Mouse (Mus musculus) 3134 (cell line): Measurements from ENCODE around the gene Shisa3.

Experiments
- DNase-seq: peaks from one replicate; pipeline ENCODE4 v3.0.0-alpha.2; 2011; ENCODE audit warnings: low spot score; ENCODE audit not compliant: insufficient read length; ENCODE audit errors: extremely low read depth

Gene Shisa3

DNA sequence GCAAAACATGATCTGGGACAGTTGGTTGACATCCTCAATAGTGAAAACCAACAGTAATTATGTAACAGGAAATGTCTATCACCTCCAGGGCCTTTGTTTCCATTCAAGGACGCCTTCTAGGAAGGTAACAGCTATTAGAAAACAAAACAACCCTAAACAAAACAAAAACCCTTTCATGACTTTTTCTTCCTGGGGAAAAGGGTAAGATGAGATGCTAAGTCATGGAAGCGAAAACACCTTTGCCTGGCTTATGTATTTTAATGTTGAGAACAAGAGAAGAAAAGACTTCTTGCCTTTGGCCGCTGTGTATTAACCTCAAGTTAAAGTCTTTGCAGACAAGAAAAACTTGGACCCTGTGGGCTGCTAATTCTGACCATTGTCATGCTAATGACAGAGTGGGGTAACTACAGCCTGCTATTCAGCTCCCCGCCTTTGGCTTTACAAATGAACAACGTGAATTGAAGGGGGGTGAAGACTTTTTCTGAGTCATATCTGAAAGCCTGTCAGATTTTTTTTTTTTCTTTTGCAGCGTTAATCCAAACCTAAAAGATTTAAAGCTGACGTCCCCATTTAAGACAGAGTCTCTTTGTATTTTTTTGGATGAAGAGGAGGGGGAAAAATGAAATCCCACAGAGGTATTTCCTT is 25.6 kb downstream of the Shisa3 start:
- DNase-seq, result no peak

DNA sequence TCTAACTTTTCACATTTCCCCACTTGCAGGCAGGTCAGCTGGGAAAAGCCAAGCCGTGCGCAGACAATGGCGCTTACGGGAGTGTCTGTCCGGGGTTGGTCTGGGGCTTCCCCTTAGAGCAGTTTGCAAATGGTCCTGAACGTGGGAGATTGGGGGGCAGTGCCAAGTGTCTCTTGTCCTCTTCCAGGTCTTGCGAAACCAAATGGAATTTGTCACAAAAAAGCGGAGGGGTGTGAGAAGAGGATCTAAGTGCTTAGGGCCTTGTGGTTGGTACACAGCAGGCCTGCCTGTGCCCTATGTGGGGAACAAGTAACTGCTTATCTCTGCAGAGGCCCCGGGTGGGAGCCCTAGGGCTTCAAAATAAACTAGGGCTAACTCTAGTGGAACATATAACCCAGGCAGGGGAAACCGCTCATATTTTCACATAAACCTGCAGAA is 26.2 kb downstream of the Shisa3 start:
- no peak for DNase-seq

DNA sequence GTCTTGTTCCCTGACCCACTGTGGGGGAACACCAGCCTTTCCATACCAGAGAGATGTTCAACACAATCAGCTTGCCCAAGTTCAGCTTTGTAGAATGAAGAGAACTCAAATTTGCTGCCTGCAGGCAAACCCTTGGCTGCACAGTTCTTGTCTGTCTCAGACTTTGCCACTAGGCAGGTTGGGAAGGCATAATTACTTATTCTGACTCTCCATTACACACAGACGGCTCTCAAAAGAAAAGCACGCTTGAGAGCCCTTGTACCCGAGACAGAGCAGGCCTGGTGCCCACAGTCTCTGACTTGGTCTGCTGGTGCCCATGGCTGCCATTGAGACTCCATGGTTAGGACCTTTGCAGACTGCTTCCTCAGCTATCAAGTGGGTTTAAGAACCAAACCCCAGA is 26.7 kb downstream of the Shisa3 start:
- no peak for DNase-seq

DNA sequence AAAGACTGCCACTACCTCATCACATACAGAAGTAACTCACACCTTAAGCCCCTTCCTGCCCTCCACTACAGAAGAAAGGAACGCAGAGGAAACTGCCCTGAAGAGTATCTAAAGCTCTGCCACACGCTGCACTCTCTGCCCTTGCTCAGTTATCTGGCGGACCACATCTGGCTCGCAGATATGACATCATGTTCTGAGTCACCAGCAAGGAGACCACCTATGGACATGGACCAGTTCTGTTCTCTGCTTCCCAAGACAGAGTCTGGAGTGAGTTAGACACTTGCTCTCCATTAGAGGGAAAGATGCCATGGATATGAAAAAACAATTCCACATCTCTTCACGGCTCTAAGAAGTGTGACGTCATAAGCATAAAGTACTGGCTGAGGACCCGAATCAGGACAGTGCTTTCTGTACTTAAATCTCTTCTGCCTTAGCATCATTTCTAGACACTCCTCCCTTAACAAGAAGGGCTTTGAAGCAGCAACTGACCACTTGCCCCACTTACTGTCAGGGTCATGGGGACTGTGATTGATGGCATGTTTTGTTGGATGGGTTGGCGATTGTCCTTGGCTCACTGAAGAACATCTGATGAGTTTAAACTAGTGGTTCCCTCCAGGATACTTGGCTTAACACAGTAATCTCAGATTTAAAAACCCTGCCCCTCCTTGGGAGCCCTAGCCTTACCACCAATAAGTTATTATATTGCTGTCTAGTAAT is 33.1 kb downstream of the Shisa3 start:
- no peak for DNase-seq

DNA sequence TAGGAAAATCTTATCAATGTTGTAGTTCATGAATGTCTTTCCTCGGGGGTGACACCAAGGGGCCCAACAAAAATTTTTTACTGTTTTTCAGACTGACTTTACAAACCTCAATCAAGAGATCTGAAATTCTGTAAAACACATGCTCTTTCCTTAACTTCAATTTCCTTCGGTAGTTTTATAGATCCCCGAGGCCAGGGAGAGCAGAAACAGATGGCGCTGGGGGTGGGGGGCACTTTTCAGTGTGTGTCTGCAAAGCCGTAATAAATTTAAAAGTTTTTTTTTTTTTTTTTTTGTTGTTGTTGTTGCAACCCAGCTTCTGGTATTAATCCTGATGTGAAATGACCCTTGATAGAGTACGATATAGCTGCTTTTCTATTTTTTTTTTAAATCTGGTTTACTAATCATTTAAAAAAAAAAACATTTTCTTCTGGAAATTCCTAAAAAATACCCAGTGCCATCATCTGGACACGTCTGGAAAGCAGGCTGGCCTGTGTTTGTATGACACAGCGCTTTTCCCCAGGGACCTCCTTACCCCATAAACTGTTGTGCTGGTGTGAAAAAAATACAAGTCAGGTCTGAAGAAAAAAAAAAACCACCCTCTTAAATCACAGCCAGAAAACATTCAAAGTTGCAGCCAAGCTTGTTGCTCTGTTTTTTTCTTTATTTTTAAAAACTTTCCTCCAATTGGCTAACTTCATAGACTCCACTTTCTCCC is 33.9 kb downstream of the Shisa3 start:
- DNase-seq, result no peak

DNA sequence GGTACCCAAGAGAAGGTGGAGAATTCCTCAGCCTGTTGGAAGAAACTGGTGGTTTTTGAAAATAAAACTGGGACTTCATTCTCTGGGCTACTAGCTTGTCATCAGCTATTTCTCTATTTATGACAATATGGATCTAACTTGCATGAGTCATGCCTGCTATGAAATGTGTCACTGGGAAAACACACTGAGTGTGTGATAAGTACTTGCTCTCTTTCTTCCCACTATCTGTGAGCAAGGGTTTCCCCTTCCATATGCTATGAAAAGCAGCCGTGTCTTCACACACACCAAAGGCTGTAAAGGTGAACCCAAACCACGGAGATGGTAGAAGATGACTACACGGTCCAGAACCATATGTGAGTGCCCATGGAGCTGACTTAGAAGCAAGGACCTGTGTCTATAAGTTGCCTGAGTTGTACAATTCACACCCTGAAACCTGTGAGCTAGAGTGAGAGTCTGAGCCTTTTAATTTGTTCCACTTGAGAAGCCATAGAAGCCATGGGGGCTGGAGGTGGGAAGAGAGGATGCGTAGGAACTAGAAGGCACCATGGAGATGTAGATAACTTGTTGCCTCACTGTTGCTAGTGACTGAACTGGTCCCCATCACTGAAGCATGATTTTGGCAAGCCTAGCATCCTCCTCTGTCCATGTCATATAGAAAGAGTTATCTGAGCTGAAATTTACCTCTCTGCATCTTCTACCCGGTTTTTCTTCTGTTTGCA is 36.0 kb downstream of the Shisa3 start:
- no peak for DNase-seq

DNA sequence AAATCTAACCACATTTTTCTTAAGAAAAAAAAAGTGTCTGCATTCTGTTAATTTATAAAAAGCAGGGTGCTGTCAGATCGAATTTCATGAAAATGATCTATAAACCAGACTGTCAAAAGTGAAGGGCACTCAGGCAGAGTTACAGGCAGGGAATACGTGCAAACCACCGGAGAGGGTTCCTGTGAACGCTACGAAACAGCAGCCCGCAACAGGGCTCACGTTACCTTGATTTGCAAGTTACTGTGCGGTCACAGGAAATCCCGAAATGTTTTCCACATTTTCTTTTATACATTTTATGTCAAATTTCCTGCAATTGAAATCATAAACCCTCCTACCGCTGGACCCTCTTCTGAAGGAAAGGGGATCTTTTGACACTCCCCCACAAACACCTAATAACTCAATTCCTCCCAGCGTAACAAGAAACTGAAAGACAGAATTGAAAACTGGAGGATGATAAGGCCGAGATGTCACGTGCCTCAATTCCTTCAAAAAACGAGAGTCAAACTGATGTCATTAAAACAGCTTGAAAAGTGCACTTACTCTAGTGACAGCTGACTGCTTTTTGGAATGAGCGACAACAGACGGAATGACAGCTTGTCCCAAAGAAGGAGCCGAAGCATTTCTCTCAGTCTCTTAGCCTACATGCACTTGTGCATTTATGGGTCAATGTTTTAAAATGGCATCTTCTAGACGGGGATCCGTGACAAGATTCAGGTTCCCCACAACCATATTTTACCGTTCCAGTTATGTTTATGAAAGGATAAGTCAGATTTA is 39.3 kb downstream of the Shisa3 start:
- DNase-seq, result no peak

DNA sequence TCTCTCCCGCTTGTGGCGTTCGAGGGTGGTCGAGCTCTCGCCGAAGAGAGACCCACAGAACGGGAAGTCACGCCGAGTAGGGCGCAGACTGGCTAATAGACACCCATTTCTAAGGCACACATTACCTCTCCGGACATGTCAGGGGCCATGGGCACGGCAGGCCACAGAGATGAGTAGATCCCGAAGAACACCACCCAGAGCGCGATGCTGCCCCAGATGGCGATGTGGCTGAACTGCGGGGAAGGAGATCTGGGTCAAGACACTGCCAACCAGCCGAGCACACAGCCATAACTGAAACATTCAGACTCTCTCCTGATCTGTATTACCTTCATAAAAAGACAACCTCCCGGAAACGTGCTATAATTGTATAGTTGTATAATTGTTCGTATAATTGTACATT is 39.9 kb downstream of the Shisa3 start:
- DNase-seq, result no peak

DNA sequence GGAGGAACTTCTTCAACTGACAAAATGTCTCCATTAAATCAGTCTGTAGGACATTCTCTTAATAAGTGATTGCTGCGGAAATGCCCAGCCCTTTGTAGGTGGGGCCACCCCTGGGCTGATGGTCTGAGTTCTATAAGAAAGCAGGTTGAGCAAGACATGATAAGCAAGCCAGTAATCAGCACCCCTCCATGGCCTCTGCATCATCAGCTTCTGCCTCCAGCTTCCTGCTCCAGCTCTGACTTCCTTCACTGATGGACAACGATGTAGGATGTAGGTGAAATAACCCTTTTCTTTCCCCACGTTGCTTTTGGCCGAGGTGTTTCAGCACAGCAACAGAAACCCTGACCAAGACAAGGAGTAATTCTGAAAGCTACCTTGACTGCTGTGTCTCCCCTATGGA is 41.5 kb downstream of the Shisa3 start:
- DNase-seq, result no peak

DNA sequence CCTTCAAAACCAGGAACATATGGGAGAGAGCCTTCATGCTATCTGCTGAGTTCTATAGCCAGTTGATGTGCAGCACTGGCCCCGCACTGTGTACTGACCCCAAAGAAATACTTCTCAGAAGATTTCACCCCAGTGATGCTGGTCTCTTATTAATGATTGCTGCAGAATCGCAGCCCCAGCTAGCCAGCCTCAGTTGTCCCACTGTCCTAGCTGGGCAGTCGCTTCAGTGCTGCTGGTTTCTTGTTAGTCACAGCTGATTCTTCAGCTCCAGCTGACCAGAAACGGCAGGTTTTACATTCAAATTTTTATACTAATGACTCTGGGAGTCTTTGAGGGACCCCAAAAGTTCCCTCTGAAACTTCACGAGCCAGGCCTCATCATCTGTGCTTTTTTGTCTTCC is 42.3 kb downstream of the Shisa3 start:
- DNase-seq, result no peak

DNA sequence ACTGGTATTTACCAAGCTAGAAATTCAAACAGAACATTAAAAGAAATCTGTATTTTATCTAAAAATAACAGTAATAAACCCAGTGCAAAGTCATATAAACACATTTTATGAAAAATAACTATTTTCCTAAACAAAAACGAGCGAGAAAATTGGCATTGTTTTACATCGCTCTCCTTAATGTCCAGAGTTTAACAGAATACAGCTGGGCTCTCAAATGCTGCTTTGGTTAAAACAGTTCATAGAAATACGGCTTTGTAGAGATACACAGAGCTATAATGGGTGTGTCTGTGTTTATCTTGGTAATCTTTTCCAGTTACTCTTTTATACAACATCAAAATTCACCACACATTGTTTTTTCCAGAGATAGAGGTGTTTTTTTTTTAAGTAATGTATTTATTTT is 44.8 kb downstream of the Shisa3 start:
- DNase-seq, result no peak

DNA sequence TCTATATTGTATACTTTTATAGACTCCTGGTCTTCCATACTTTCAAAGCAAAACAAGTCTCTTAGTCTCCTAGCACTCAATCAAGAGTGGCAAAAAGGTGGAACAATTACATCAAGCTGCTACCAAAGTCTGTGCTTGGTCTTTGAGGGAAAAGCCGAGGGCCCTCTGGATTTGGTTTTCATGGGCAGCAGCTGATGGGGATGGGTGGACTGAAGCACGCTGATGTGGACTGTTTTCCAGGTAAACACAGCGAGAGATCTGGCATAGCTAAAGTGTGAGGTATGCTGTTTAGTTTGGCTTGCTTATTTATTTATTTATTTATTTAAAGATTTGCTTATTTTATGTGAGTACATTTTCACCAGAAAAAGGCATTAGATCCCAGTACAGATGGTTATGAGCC is 45.9 kb downstream of the Shisa3 start:
- no peak for DNase-seq

DNA sequence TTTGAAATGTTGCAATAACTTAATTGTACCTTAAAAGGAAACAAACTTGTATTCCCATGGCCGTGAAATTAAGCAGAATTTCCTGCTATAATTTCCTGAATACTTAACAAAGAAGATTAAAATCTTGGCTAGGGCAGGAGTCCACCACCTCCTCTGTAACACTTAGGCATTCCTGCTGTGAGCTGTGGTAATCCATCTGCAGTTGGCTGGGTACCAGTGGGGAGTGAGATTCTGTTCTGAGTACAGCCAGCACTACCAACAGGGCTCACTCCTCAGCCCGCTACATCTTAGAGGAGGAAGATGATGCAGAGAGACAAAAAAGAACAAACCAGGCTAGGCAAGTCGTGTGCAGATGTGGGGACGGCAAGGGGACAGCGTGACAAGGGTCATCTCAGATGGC is 46.9 kb downstream of the Shisa3 start:
- DNase-seq, result no peak

DNA sequence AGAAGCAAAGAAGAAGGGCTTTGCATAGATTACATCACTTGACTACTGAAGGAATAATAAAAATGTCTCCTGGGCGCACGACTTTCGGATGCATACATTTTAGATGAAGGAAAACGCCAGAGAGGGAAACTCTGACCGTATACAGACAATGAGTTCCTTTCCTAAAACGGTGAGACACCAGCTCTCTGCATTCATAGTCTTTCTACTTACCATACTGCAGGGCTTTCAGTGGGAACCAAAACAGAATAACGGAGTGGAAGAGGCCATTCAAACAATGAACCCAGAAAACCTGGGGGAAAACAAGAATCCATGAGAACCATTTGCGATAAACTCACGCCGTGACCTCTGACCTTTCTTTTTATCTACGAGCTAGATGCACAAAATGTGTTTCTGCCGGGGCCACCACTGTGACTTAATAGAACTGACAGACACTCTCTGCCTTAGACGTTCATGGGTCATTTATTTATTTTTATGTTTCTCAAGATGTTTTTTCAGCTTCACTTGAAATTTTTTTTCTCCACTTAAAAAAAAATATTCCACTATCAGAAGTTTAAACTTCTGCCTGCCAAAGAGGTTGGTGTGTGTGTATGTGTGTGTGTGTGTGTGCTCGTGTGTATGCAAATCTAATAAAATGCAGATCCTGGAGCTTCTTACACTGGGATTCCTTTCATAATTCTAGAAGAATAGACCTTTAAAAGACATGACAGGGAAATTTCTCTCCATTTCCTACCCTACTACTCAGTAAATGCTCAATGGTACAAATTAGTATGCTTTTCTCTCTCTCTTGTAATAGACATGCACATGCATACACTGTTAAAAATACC is 48.2 kb downstream of the Shisa3 start:
- DNase-seq, result no peak

DNA sequence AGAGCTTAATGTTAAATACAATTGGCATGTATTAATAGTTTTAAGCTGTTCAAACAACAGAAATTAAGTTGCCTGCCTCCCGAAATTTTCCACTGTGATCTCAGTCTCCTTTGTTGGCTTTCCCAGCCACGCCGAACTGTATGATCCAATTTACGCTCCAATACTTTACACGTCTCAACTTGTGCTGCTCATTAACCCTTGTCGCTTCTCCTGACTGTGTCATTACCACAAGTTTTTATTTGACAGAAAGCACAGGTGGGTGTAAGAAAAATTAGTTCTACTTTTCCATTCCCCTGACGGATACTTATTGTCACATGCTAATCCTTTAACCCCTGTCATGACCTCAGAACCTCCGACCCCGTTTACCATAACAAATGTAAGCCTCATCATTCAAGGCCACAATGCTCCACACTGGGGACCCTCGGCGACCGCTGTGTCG is 49.2 kb downstream of the Shisa3 start:
- DNase-seq, result no peak

DNA sequence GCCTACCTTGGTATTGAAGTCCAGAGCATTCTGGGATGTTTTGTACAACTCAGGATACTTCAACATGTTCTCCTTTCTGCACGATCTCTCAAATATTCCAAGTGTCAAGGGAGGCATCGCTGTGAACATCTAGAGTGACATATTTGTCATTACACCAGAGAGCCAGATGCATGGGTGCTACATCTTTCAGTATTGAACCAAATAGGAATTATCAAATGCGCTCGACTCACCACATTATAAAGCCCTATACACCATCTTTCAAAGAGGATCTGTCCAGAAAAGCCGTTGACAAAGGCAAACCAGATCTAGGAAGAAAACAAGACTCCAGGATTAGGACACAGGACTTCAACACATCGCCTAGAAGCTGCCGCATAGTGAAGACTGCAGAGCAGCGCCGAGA is 52.2 kb downstream of the Shisa3 start:
- DNase-seq, result no peak

DNA sequence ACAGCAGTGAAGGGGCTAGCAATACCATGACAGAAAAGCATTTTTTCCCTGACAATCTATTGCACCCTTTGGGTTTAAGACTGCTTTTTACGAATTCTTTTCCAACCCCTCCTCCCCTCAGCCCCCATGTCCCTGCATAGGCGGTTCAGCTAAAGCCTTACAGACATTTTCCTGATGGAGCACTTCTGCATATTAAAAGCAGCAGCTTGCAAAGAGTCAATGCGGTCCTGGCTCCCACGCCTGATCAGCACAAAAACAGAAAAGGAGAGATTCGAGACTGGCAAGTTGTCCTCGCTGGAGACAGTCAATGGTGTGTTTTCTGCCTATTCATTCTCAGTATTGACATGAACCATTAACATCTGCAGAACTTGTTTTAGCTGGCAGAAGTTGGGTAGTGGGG is 55.0 kb downstream of the Shisa3 start:
- no peak for DNase-seq

DNA sequence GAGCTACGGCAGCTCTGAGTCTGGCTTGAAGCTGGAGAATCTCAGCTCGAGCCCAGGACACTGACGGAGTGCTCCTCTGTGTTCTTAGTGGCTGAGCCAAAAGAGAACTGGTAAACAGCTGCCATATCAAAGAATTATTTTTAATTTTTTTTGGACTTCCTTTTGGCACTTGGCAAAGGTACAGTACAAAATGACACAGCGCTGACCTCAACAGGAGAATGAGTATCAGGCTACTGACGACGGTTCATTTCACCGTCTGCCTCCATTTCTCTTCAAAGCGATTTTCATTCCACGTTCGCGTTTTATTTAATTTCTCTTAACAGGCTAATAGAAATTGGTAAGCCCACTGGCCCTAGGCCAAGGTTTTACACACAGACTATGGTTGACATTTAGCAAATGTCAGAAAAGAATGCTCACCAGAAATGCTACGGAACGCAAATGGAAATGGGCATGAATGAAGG is 61.8 kb downstream of the Shisa3 start:
- no peak for DNase-seq

DNA sequence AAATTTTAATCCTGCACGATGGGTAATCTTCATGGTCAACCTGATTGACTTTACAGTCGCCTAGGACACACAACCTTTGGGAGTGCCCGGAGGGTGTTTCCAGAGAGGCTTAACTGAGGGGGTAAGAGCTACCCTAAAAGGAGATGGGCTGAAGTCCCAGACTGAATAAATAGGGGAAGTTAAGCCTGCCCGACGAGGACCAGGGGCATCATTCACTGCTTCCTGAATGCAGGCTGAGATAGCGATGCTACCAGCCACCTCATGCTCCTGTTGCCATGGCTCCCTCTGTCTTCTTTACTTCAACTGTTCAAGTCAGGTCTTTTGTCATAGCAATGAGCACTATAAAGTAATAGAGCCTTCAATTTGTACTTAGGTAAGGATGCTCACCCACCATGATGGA is 62.5 kb downstream of the Shisa3 start:
- DNase-seq, result no peak

DNA sequence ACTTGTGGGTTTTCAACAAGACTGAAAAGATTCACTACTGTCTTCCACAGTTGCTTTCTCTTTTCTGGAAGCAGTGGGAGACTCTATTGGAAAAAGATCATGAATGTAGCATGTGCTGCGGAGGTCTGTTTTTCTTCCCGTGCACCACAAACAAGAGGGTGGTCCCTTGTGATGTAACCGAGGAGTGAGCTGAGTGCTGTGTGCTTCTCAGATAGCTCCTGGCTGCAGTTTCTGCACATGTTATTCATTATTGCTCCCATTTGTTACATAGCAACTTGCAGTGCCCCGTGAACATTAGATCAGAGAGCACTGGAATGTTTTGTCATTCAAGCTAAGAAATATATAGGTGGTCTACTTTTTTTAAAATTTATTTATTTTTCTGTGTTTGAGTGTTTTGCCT is 65.3 kb downstream of the Shisa3 start:
- DNase-seq, result no peak
